Mouse (Mus musculus) kidney, embryonic 14.5 days (tissue): ENCODE measurements around the gene 0610040J01Rik. TPM values are rescaled to one million over a fixed set of nuclear protein-coding genes. Genes with fewer than 3 reads are reported as not detected.
A peak's percentile ranks its signal among the peaks of the same experiment; 100 is the strongest.

ENCODE experiments used
- ATAC-seq: fragments of 200-750 bp; cut with Nextera tagmentation; 2 replicates; pipeline ENCODE4 v1.8.0; 2017; ENCODE audit warnings: moderate number of reproducible peaks, mild to moderate bottlenecking, moderate TSS enrichment, moderate library complexity; ENCODE audit not compliant: low FRiP score, low TSS enrichment
- H3K27ac ChIP-seq: fragments of 300-500 bp; sonication (generic); 2 replicates; pipeline ENCODE4 v1.5.1; 2014; ENCODE audit warnings: low read depth, mild to moderate bottlenecking, low read length, moderate library complexity, mixed read lengths
- H3K27me3 ChIP-seq: fragments of 300-500 bp; sonication (generic); 2 replicates; pipeline ENCODE4 v1.6.1; 2014; ENCODE audit warnings: mild to moderate bottlenecking, low read length; ENCODE audit not compliant: control insufficient read depth, insufficient read depth
- H3K36me3 ChIP-seq: fragments of 300-500 bp; sonication (generic); 2 replicates; pipeline ENCODE4 v1.6.1; 2014; ENCODE audit warnings: low read length, mixed read lengths; ENCODE audit not compliant: control insufficient read depth, insufficient read depth
- H3K4me1 ChIP-seq: fragments of 300-500 bp; sonication (generic); 2 replicates; pipeline ENCODE4 v1.6.1; 2014; ENCODE audit warnings: low read length, mixed read lengths; ENCODE audit not compliant: control insufficient read depth, insufficient read depth
- H3K4me2 ChIP-seq: fragments of 300-500 bp; sonication (generic); replicated peaks from 2 replicates; pipeline ENCODE4 v1.6.1; 2014; ENCODE audit warnings: low read depth, mild to moderate bottlenecking, low read length
- H3K4me3 ChIP-seq: fragments of 300-500 bp; sonication (generic); 2 replicates; pipeline ENCODE4 v1.5.1; 2014; ENCODE audit warnings: mild to moderate bottlenecking, low read length
- H3K9ac ChIP-seq: fragments of 300-500 bp; sonication (generic); 2 replicates; pipeline ENCODE4 v1.6.1; 2014; ENCODE audit warnings: low read depth, mild to moderate bottlenecking, low read length, moderate library complexity
- H3K9me3 ChIP-seq: fragments of 300-500 bp; sonication (generic); 2 replicates; pipeline ENCODE4 v1.6.1; 2016; ENCODE audit warnings: low read length; ENCODE audit not compliant: control insufficient read depth
- WGBS: fragments of 180-500 bp; shearing (Covaris S2); extraction: QIAGEN DNeasy Blood & Tissue Kit; methylation state at CpG from one replicate; pipeline ENCODE4 v1.1.7; 2014; 5-methylcytosine and 5-hydroxymethylcytosine counted together
- polyA plus RNA-seq: library from polyadenylated mRNA; unstranded; fragments of >200 nt; fragmentation: Nextera tagmentation; extraction: Ambion mirVana; gene quantifications from 2 replicates; pipeline ENCODE4 v1.2.1, GENCODE M21; 2014

Gene 0610040J01Rik
- polyA plus RNA-seq, 1 experiment from 2014 or later = 33.2 TPM

GRCm38 (mm10) chr5:63816643-63817042 is 4.5 kb downstream of the 0610040J01Rik start:
- Histone ChIP-seq H3K9me3 (no peaks in the 10 kb centered on the region), H3K4me1 (peaks cover 24% of the 10 kb centered on the region), H3K4me2 (no peak overlapping the region), H3K9ac (no peak overlapping the region), H3K36me3 (no peaks in the 10 kb centered on the region), H3K4me3 (no peak overlapping the region), H3K27ac (no peak overlapping the region), H3K27me3 (no peaks in the 10 kb centered on the region)
- no peak for ATAC-seq
- 76% methylated on average over 7 of the region's 7 CpGs for WGBS

GRCm38 (mm10) chr5:63817270-63817669 is 5.1 kb downstream of the 0610040J01Rik start:
- H3K4me3 ChIP-seq = no peak overlapping the region
- H3K27me3 ChIP-seq = no peaks in the 10 kb centered on the region
- H3K27ac ChIP-seq = no peak overlapping the region
- no peak overlapping the region for H3K4me2 ChIP-seq
- H3K9me3 ChIP-seq = no peaks in the 10 kb centered on the region
- ATAC-seq = no peak
- H3K4me1 ChIP-seq = peaks cover 28% of the 10 kb centered on the region
- no peak overlapping the region for H3K9ac ChIP-seq
- H3K36me3 ChIP-seq = no peaks in the 10 kb centered on the region
- 73% methylated on average over 5 of the region's 5 CpGs for WGBS

- no peak overlapping the region for H3K4me3 ChIP-seq
- no peaks in the 10 kb centered on the region for H3K27me3 ChIP-seq
- no peaks in the 10 kb centered on the region for H3K9me3 ChIP-seq
- peaks cover 31% of the 10 kb centered on the region for H3K4me1 ChIP-seq
- H3K27ac ChIP-seq = peak overlapping the region; percentile 30; the same call in 1 of the 2 replicates
- peak; percentile 61 for ATAC-seq
- H3K36me3 ChIP-seq = no peaks in the 10 kb centered on the region
- no peak overlapping the region for H3K9ac ChIP-seq
- 9% methylated on average over 4 of the region's 4 CpGs for WGBS
- no peak overlapping the region for H3K4me2 ChIP-seq
These were observed 6.8 kb downstream of the 0610040J01Rik start for GRCm38 (mm10) chr5:63818975-63819374.

GRCm38 (mm10) chr5:63819519-63819918 is 7.4 kb downstream of the 0610040J01Rik start:
- Histone ChIP-seq H3K36me3 (no peaks in the 10 kb centered on the region), H3K4me3 (no peak overlapping the region), H3K27me3 (no peaks in the 10 kb centered on the region), H3K4me2 (no peak overlapping the region), H3K27ac (no peak overlapping the region; the same call in 1 of the 2 replicates), H3K9ac (no peak overlapping the region), H3K9me3 (no peaks in the 10 kb centered on the region), H3K4me1 (peaks cover 35% of the 10 kb centered on the region)
- peak; percentile 66; the same call in 1 of the 2 replicates for ATAC-seq
- WGBS = 36% methylated on average over 6 of the region's 6 CpGs

- no peak overlapping the region for H3K27ac ChIP-seq
- no peak overlapping the region for H3K4me3 ChIP-seq
- no peaks in the 10 kb centered on the region for H3K27me3 ChIP-seq
- 91% methylated on average over 5 of the region's 5 CpGs for WGBS
- H3K4me1 ChIP-seq = peaks cover 35% of the 10 kb centered on the region
- no peak overlapping the region for H3K4me2 ChIP-seq
- no peaks in the 10 kb centered on the region for H3K9me3 ChIP-seq
- H3K9ac ChIP-seq = no peak overlapping the region
- ATAC-seq = no peak
- no peaks in the 10 kb centered on the region for H3K36me3 ChIP-seq
These were observed 9.0 kb downstream of the 0610040J01Rik start for GRCm38 (mm10) chr5:63821176-63821575.

- H3K27me3 ChIP-seq = no peaks in the 10 kb centered on the region
- no peak overlapping the region for H3K27ac ChIP-seq
- H3K9me3 ChIP-seq = no peaks in the 10 kb centered on the region
- peaks cover 40% of the 10 kb centered on the region for H3K4me1 ChIP-seq
- no peaks in the 10 kb centered on the region for H3K36me3 ChIP-seq
- H3K4me3 ChIP-seq = no peak overlapping the region
- no peak for ATAC-seq
- H3K4me2 ChIP-seq = no peak overlapping the region
- WGBS = 67% methylated on average over 8 of the region's 8 CpGs
- no peak overlapping the region for H3K9ac ChIP-seq
These were observed 9.7 kb downstream of the 0610040J01Rik start for GRCm38 (mm10) chr5:63821860-63822259.

GRCm38 (mm10) chr5:63823362-63824332 is 11.5 kb downstream of the 0610040J01Rik start:
- H3K4me3 ChIP-seq = no peak overlapping the region
- H3K27ac ChIP-seq = peak overlapping the region; percentile 65
- no peak overlapping the region for H3K9ac ChIP-seq
- H3K27me3 ChIP-seq = no peaks in the 10 kb centered on the region
- peaks cover 29% of the 10 kb centered on the region for H3K4me1 ChIP-seq
- WGBS = 65% methylated on average over 10 of the region's 10 CpGs
- H3K36me3 ChIP-seq = no peaks in the 10 kb centered on the region
- no peak for ATAC-seq
- H3K9me3 ChIP-seq = no peaks in the 10 kb centered on the region
- H3K4me2 ChIP-seq = 0 out of 2 replicates have a peak overlapping the region, but pooled peaks have one; percentile 2

GRCm38 (mm10) chr5:63824599-63825350 is 12.6 kb downstream of the 0610040J01Rik start:
- no peak overlapping the region for H3K4me3 ChIP-seq
- H3K9me3 ChIP-seq = no peaks in the 10 kb centered on the region
- H3K9ac ChIP-seq = no peak overlapping the region
- ATAC-seq = no peak
- H3K27me3 ChIP-seq = no peaks in the 10 kb centered on the region
- no peak overlapping the region for H3K27ac ChIP-seq
- peaks cover 21% of the 10 kb centered on the region for H3K4me1 ChIP-seq
- H3K36me3 ChIP-seq = no peaks in the 10 kb centered on the region
- no peak overlapping the region for H3K4me2 ChIP-seq
- WGBS = 86% methylated on average over 8 of the region's 8 CpGs
